Mouse (Mus musculus): ENCODE data around the gene Meig1. TPM values are rescaled to one million over a fixed set of nuclear protein-coding genes. Genes with fewer than 3 reads are reported as not detected.

The Meig1 gene
- polyA plus RNA-seq (2012; rRNA removed): 0.72 and 3.0 TPM in 2 replicates

DNA sequence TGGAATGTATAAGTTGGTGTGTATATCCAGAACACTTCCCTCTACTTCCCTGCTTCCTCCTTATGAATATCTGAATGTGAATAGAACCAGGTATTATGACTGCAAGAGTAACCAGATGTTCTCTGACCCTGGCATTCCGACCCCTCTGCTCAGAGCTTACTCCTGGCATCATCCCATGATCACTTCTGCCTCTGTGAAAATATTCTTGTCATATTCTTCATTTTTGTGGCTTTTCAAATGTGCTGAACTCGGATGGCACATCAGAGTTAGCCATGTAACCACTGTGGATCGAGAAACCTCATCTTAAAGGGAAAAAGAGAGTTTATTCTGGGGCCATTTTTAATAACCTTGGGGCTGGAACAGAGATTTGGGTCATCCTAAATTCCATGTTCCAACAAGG, at the start of gene Meig1:
TSS of gene Meig1 (minus strand) at position 101 of the 400 bp plus-strand sequence.
- TF ChIP-seq POLR2A (IDR thresholded peaks at IDR 0.05; ENCODE audit: borderline replicate concordance, extremely low read depth, insufficient read depth, insufficient read length, poor library complexity, severe bottlenecking): no peak
- no peak for TF ChIP-seq CTCF (IDR thresholded peaks at IDR 0.05; ENCODE audit: borderline replicate concordance, extremely low read depth, insufficient read depth, insufficient read length)
- DNase-seq (ENCODE audit: low read depth): no peak

GRCm38 (mm10) chr2:3456590-3456989, 34.1 kb upstream of the Meig1 start:
- no peak for TF ChIP-seq POLR2A (IDR thresholded peaks at IDR 0.05; ENCODE audit: borderline replicate concordance, extremely low read depth, insufficient read depth, insufficient read length, poor library complexity, severe bottlenecking)
- 0 out of 2 replicates have a peak, but pooled peaks have one; percentile 13 for TF ChIP-seq CTCF (IDR thresholded peaks at IDR 0.05; ENCODE audit: borderline replicate concordance, extremely low read depth, insufficient read depth, insufficient read length)
- no peak for DNase-seq (ENCODE audit: low read depth)

DNA sequence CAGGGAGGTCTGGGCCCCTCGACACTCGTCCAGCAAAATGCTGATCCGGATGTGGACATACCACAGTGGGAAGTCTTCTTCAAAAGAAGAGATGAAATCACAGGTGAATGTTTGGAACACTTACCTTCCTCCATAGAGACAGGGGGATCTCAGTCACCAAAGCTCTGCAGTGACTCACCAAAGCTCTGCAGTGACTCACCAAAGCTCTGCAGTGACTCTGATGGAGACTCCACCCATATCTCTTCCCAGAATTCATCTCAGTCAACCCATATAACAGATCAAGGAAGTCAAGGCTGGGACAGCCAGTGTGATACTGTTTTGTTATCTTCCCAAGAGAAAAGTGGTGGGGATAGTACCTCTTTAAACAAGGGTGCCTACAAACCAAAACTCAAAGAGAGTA, 30.6 kb upstream of the Meig1 start:
- TF ChIP-seq POLR2A (IDR thresholded peaks at IDR 0.05; ENCODE audit: borderline replicate concordance, extremely low read depth, insufficient read depth, insufficient read length, poor library complexity, severe bottlenecking) (no peak), CTCF (IDR thresholded peaks at IDR 0.05; ENCODE audit: borderline replicate concordance, extremely low read depth, insufficient read depth, insufficient read length) (no peak)
- no peak for DNase-seq (ENCODE audit: low read depth)

GRCm38 (mm10) chr2:3449431-3449830, 27.0 kb upstream of the Meig1 start:
- DNase-seq (ENCODE audit: low read depth): no peak
- no peak for TF ChIP-seq POLR2A (IDR thresholded peaks at IDR 0.05; ENCODE audit: borderline replicate concordance, extremely low read depth, insufficient read depth, insufficient read length, poor library complexity, severe bottlenecking)
- TF ChIP-seq CTCF (IDR thresholded peaks at IDR 0.05; ENCODE audit: borderline replicate concordance, extremely low read depth, insufficient read depth, insufficient read length): no peak

GRCm38 (mm10) chr2:3445984-3446383, 23.5 kb upstream of the Meig1 start:
- TF ChIP-seq POLR2A (IDR thresholded peaks at IDR 0.05; ENCODE audit: borderline replicate concordance, extremely low read depth, insufficient read depth, insufficient read length, poor library complexity, severe bottlenecking) (no peak), CTCF (IDR thresholded peaks at IDR 0.05; ENCODE audit: borderline replicate concordance, extremely low read depth, insufficient read depth, insufficient read length) (no peak)

DNA sequence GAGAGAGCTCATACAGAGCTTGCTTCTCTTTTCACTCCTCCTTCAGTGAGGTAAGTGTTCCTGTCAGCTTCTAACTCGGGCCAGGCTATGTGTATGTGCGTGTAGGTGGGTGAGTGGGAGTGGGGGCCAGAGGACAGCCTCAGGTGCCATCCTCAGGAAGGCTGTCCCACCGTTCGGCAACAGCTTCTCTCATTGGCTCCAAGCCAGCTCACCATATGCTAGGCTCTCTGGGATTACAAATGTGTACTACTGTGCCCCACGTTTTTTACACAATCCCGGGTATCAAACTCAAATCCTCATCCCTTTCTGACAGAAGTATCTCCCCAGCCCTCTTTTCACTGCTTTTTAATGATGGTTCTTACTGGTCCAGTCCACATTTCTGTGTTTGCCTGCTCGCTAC, 21.8 kb upstream of the Meig1 start:
- no peak for TF ChIP-seq POLR2A (IDR thresholded peaks at IDR 0.05; ENCODE audit: borderline replicate concordance, extremely low read depth, insufficient read depth, insufficient read length, poor library complexity, severe bottlenecking)
- TF ChIP-seq CTCF (IDR thresholded peaks at IDR 0.05; ENCODE audit: borderline replicate concordance, extremely low read depth, insufficient read depth, insufficient read length): no peak
- peak; percentile 17 for DNase-seq (ENCODE audit: low read depth)

More at GRCm38 (mm10) chr2:3445984-3446383, 23.5 kb upstream of the Meig1 start:
- DNase-seq (ENCODE audit: low read depth): no peak

DNA sequence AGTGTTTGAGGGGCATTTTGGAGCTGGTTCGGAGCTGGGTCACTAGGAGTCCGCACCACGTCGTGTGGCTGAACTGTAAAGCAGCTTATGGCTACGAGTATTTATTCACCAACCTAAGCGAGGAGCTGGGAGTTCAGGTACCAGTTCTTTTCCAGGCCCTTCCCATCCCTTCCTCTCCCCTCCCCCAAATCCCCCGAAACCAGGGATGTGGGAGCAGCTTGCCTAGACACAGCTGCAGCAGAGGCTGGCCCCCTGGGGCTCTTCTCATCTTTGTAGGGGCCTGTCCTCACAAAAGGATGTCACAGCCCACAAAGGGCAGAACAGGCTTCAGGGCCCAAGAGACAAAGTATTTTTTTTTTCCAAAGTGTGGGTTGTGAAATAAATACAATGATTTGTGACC, 15.5 kb upstream of the Meig1 start:
- DNase-seq (ENCODE audit: low read depth): no peak
- TF ChIP-seq POLR2A (IDR thresholded peaks at IDR 0.05; ENCODE audit: borderline replicate concordance, extremely low read depth, insufficient read depth, insufficient read length, poor library complexity, severe bottlenecking): no peak
- no peak for TF ChIP-seq CTCF (IDR thresholded peaks at IDR 0.05; ENCODE audit: borderline replicate concordance, extremely low read depth, insufficient read depth, insufficient read length)

DNA sequence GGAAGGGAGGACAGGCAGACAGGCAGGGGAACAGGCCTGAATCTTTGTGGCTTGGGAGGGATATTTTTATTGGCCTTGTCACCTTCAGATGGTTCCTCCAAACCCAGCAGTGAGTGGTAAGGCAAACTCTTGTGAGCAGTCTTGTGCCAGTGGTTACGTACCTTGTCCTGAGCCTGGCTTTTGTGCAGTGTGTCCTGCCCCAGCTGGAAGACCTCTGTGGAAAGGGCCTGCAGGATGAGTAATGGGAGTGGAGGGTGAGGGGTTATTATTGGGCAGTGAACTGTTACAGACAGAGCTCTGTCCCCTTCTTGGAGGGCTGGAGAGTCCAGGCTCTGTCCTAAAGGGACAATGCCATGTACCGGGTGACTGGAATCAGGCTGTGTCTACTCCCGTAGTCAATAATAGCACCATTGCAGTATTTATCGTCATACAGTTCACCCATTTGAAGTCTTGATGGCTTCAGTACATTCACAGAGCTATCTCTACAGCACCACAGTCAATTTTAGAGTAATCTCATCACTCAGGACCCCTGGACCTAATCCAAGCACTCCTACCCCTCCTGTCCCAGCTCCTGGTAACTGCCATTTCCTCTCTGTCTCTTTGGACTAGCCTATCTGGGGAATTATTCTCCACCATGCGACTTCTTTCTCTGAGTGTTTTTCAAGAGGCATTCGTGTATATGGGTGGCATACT, 13.1 kb upstream of the Meig1 start:
- no peak for DNase-seq (ENCODE audit: low read depth)
- TF ChIP-seq POLR2A (IDR thresholded peaks at IDR 0.05; ENCODE audit: borderline replicate concordance, extremely low read depth, insufficient read depth, insufficient read length, poor library complexity, severe bottlenecking): no peak
- TF ChIP-seq CTCF (IDR thresholded peaks at IDR 0.05; ENCODE audit: borderline replicate concordance, extremely low read depth, insufficient read depth, insufficient read length): no peak

DNA sequence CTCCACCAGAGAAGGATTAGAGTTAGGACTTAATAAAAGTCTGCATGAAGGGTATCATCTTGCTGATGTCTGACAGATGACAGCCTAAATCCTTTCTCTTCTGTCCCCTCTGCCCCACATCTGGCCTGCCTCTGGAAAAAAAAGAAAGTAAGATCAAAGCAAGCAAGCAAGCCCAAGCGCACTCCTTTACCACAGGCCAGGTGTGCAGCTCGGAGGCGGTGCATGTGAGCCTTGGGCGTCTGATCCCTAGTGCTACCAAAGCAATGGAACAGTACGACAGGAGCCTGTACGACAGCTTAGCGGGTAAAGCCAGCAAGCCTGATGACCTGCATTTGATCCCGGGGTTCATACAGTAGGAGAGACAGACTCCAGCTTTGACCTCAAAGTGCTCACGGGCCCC, 8.5 kb upstream of the Meig1 start:
- DNase-seq (ENCODE audit: low read depth): no peak
- TF ChIP-seq CTCF (IDR thresholded peaks at IDR 0.05; ENCODE audit: borderline replicate concordance, extremely low read depth, insufficient read depth, insufficient read length) (no peak), POLR2A (IDR thresholded peaks at IDR 0.05; ENCODE audit: borderline replicate concordance, extremely low read depth, insufficient read depth, insufficient read length, poor library complexity, severe bottlenecking) (no peak)

- TF ChIP-seq CTCF (IDR thresholded peaks at IDR 0.05; ENCODE audit: borderline replicate concordance, extremely low read depth, insufficient read depth, insufficient read length) (no peak), POLR2A (IDR thresholded peaks at IDR 0.05; ENCODE audit: borderline replicate concordance, extremely low read depth, insufficient read depth, insufficient read length, poor library complexity, severe bottlenecking) (no peak)
- no peak for DNase-seq (ENCODE audit: low read depth)
These were observed 2.1 kb upstream of the Meig1 start for GRCm38 (mm10) chr2:3424579-3424910.

- peak; percentile 97 for DNase-seq (ENCODE audit: low read depth)
- TF ChIP-seq POLR2A (IDR thresholded peaks at IDR 0.05; ENCODE audit: borderline replicate concordance, extremely low read depth, insufficient read depth, insufficient read length, poor library complexity, severe bottlenecking) (no peak; the same call in 1 of the 2 replicates), CTCF (IDR thresholded peaks at IDR 0.05; ENCODE audit: borderline replicate concordance, extremely low read depth, insufficient read depth, insufficient read length) (no peak)
These were observed 1.6 kb upstream of the Meig1 start, which contains the start of gene Dclre1c for GRCm38 (mm10) chr2:3423841-3424578. Gene Dclre1c (plus strand): TSS chr2:3424131.
